Mouse (Mus musculus): ENCODE measurements around the gene Ttc21a.
A peak's percentile ranks its signal among the peaks of the same experiment; 100 is the strongest.
"Not testable (repeated sequence)": the region's sequence is repeated elsewhere in the genome, so short reads cannot be mapped to it uniquely, and the experiment has no call there.

Gene Ttc21a

DNA sequence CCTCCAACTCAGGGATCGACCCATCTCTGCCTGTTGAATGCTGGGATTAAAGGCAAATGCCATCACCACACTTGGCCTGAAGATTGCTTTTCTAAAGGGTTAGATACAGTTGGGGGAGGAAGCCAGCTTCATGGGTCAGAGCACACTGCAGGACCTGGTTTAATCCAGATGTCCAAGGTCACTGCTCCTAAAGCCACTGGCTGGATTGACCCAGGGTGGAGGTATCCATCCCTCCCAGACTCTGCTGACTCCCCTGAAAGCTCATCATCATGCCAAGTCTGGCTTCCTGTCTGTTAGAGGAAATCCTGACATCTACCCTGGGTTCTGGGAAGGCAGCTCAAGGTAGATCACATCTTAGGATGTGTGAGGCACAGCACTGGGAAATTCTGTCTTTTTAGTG, 61.4 kb downstream of the Ttc21a start:
- DNase-seq (ENCODE audit: low read depth, low spot score), result no peak

DNA sequence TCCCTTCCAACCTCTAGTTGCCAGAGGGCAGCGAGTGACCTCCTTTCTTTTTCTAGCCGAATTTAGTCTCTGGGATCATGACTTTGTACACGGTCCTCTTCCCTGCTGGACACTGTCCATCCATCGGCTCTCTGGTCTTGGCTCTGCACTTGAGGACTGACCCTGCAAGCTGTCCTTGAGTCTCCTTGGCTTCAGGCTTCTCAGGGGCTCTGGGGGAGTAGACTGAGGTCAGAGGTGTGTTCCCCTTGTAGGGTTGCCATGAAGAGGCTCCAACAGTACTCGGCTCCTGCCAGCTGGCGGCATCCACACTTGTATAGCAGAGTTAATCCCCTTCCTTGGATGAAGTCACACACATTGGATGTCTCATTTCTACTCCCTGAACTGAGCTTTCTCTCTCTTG, 62.2 kb downstream of the Ttc21a start:
- DNase-seq (ENCODE audit: low read depth, low spot score), result no peak

DNA sequence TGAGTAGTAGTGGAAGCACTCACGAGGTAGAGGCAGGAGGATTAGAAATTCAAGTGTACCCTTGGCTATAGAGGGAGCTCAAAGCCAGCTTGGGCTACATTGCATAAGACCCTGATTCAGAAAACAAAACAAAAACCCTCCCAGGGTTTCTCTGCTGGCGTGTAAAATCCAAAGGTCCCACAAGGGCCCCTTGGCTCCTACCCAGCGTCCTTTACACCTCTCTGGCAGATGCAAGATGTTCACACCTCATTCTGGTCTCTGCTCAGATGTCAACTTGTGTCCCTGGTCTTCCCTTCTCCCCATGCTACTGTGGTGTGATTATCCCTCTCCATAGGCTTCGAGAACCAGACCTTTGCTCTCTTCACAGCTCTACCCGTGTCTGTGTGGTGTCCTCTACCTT, 63.4 kb downstream of the Ttc21a start:
- DNase-seq (ENCODE audit: low read depth, low spot score), result no peak

DNA sequence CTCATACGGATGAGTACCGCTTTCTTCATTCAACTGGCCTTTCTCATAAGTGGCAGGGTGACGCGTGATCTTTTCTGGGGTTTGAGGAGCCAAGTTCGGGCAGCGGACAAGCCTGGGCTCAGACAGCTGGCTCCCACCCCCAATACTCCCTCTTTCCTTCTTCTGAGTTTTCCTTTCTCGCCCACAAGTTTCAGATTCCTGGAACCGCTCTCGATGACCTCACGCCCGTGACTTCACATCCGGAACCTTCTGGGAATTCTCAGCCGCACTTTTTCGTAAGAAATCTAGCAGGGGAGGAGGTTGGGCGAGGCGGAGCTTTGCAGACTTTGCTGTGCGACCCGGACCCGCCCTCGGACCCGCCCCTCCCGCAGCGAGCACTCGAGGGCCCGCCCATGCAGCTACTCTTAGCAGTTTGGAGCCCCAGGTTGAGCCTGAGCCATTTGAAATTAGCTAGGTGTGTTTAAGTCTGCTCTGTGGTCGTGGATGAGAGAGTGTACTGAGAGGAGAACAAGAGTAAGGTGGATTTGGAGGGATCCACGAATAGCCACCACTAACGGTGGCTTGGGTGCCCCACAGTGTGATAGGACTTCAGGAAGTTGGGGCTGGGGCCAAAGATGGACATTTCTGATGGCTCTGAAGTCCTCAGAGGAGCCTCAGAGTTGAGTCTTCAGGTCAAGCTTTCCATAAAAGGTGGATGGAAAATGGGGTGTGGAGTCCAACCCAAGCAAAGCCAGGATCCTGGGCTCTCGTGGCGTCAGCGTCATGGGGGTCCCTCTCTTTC, 64.7 kb downstream of the Ttc21a start:
- DNase-seq (ENCODE audit: low read depth, low spot score), result no peak

DNA sequence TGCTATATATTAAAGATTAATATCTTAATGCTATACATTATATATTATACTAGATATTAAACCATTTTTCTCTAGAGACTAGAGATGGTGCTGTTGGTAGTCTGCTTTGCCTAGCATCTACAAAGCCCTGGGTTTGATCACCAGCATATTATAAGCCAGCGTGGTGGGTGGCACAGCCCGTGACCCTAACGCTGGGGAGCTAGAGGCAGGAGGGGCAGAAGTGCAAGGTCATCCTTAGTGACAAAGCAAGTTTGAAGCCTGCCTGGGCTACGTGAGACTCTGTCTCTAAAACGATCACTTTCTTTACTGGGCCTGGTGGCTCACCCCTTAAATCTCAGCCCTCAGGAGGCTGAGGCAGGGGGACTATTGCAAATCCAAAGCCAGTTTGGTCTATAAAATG, 65.5 kb downstream of the Ttc21a start:
- DNase-seq (ENCODE audit: low read depth, low spot score), result no peak

DNA sequence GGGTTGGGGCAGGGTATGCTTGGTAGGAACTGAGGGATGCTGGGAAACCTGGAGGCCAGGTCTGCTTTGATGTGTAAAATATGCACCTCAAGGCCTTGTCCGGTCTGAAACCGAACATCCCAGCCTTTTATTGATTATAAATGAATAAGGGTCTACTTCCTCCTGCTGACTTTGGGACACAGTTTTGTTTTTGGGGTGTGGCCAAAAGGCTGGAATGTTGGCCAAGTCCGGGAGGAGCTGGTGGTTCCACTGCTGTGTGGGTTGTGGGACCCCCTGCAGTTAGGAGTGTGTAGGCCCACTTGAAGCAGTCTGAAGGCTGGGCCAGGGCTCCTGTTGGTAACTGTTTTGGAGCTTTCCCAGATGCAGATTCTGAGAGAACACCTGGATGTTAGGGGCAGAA, 68.5 kb downstream of the Ttc21a start:
- DNase-seq (ENCODE audit: low read depth, low spot score), result no peak

DNA sequence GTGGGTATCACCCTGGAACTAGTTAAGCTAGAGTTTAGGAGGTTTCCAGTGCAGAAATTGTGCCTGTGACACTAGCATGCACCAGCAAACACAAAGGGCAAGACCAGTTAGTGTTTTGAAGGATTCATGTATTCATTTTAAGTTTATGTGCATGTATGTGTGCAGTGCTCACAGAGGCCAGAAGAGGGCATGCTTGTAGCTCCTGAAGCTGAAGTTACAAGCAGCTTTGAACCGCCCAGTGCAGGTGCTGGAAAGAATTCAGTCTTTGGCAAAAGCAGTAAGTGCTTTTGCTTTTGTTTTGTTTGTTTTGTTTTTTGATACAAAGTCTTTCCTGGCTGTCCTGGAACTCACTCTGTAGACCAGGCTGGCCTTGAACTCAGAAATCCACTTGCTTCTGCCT, 70.4 kb downstream of the Ttc21a start:
- DNase-seq (ENCODE audit: low read depth, low spot score), result no peak

DNA sequence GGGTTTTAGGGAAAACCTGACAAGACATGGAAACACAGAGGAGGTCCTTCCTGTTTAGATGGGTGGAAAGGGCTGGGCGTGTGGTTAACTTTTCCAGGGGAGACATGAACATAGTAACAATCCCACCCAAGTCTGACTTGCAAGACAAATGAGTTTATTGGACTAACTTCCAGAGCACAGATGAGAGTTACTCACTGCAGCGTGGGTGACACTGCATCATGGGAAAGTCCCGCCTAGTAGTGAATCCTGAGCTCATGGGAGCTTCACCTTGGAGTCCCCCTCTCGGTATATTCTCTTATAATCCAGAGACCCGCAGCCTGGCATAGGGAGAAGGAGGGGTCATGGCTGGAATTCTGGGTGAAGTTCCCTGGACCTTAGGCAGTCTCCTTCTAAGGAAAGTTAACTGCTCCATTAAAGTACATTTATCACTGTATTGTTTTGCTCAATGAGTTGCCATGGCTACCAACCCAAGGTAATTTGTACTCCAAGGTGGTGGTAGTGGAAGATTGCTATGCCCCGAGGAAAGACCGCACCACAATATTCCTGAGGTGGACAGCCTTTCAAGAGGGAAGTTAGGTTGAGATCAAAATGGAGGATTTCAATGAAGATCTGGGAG, 71.9 kb downstream of the Ttc21a start:
- no peak for DNase-seq (ENCODE audit: low read depth, low spot score)

DNA sequence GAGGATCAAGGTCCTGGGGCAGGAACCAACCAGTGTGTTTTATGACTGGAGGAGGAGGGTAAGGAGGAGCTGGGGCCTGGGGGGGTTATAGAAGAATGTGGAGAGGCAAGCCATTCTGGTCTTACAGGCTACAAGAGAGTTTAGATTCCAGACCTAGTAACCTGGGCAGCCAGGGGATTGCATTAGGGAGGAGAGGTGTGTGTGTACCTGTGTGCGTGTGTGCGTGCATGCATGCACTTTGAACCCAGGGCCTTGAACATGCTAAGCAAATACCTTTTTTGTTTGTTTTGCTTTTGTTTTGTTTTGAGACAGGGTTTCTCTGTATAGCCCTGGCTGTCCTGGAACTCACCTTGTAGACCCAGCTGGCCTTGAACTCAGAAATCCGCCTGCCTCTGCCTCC, 72.5 kb downstream of the Ttc21a start:
- no peak for DNase-seq (ENCODE audit: low read depth, low spot score)

DNA sequence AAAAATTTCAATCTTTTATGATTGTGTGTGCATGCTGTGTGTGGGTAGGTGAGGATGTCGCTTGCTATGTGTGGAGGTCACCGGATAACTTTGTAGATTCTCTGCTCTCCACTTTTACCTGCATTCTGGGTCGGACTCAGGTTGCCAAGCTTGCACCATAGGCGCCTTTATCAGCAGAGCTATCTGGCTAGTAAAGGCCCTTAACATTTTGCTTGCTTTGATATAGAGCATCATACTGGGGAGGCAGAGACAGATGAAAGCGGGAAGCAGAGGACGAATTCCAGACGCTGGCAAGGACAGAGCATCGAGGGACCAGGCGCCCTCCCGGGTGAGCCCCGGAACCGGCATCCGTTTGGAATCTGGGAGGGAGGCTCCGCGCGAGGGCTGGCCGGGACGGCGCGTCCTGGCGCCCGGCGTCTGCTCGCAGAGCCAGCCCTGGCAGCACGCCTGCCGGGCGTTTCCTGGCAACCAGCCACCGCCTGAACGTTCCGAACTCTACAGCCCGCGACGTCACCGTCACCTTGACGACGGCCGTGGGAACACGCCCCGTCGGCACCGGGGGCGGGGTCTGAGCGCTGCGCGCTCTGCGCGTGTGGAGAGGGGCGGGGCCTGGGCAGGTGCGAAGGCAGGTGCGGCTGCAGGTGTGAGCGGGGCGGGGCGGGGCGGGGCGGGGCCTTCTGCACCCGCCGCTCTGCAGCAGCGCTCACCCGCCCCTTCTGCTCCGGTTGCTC, 73.5 kb downstream of the Ttc21a start:
- DNase-seq (ENCODE audit: low read depth, low spot score), result peak; percentile 90

DNA sequence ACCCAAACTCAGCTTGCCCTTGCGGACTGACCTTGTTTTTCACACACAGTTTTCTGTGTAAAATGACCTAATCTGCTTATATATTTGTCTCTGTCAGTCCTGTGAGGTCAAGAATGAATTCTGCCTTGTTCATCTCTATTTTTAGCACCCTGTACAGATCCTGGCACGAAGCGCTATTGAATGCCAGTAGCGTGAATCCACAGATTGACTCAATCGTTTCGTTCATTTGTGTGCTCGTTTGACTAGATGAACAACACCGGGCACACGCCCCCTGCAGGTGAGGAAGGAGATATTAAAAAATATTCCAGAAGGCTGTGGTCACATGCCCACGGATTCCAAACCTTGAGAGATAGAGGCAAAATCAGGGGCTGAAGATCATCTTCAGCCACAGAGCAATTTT, 74.1 kb downstream of the Ttc21a start:
- DNase-seq (ENCODE audit: low read depth, low spot score), result peak; percentile 80

DNA sequence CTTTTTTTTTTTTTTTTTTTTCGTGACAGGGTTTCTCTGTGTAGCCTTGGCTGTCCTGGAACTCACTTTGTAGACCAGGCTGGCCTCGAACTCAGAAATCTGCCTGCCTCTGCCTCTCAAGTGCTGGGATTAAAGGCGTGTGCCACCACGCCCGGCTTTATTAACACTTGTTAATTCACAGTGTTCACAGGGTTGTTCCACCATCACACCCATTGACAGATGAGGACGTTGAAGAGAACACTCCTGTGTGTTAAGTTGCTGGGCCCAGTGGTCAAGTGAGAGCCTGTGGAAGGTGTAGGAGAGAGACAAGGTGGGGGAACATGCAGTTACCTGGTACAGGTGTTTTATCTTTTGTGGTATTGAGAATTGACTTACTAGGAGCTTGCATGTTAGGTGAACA, 74.8 kb downstream of the Ttc21a start:
- not testable (repeated sequence) for DNase-seq (ENCODE audit: low read depth, low spot score)

DNA sequence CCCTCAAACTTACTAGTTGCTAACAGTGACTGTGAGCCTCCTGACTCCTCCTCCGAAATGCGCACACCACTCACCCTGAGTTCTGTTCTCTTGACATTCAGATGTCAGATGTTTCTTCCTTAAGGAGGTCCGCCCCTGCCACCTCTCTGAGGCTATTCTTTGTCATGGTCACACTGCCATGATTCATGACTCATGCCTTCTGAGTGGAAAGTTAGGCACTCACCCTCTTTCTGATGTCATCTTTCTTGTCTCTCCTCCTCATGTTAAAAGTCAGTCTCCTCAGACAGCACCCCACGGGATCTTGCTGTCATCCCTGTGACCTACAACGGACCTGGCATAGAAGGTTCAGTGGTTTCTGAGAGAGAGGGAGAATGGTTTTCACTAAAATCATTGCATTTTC, 75.4 kb downstream of the Ttc21a start:
- DNase-seq (ENCODE audit: low read depth, low spot score), result no peak

DNA sequence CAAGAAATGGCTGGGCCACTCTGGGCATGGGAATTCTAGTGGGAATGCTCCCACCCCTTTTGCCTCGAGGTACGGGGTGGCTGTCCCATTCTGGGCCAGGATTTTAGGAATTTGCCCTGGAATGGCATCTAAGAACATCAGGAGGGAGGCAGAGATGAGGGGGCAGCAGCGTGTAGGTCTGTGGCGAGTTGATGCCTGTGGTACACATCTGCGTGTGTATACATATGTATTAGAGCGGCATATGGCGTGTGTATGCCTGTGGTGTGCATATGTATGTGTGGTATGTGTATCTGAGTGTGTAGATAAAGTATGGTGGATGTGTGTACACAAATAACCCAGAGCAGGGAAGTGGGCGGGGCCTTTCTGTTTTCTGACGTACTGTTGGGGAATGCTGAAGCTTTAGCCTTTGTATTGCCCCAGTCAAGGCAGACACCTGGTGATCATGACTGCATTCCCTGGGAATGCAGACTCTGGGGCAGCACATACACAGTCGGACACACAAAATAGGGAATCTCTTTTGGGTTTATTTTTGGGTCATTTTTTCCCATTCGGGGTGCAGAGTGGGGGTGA, 75.9 kb downstream of the Ttc21a start:
- DNase-seq (ENCODE audit: low read depth, low spot score), result no peak

DNA sequence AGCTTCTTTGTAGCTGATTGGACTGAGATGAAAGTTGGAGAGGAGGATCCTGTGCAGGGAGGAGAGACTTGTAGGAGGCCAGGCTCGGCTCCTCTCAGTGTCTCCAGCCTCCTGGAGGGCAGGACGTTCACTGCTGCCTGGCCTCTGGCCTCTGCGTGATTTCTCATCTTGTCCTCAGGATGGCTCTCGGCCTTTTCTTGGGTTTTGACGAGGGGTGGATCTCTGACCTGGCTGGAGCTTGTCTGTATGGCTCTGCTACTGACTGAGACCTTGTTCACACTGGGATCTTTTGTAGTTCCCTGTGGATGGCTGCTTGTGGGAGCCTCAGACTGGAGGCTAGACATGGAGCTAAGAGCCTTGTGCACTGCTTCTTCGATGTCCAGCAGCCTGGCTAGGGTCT, 77.4 kb downstream of the Ttc21a start:
- no peak for DNase-seq (ENCODE audit: low read depth, low spot score)

DNA sequence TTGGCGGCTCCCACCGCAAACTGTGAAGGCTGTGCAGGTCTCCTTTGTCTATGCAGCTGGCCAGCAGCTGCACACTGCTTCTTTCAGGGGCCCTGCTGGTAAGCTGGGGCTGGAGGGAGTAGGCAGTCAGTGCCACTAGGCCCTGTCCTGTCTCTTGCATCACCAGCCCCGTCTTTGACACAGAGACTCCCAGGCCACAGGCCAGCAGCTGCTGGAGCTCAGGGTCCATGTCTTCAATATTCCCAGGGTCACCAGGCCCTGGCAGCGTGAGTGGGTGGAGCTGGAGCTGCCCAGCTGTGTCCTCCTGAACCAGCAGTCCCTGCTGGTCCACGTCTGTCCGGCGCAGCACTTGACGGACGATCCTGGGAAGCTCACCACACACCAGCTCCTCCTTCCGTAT, 79.5 kb downstream of the Ttc21a start:
- no peak for DNase-seq (ENCODE audit: low read depth, low spot score)

All from telencephalon, adult 2 months (tissue).